In genomic region chr9:106472321-106472720, GRCm38 (mm10) we compare ENCODE assay signal across 10 mouse cellular contexts. TPM values are rescaled to one million over a fixed set of nuclear protein-coding genes. Genes with fewer than 3 reads are reported as not detected.
DNase-seq lines count a peak whose midpoint lies in the region; ATAC-seq and TF ChIP-seq lines count a peak whose summit lies in the region.
"Had no signal": no experiment of that assay in that cellular context is flagged by ENCODE, and none has a peak within 500 bp of the region (broad histone marks: within the 10 kb centered on the region; RNA-seq: fewer than 3 reads in every experiment).

No protein-coding gene starts in this region.

- H3K4me2 ChIP-seq in stomach, embryonic 16.5 days (ENCODE audit: low read depth, low read length), result no peak overlapping the region
- H3K4me2 ChIP-seq in forebrain, embryonic 12.5 days, result no peak overlapping the region
- H3K4me2 ChIP-seq: midbrain, embryonic 12.5 days had no signal

- H3K27me3 ChIP-seq in stomach, embryonic 16.5 days (ENCODE audit: control insufficient read depth, insufficient read depth, low read length), result no peaks in the 10 kb centered on the region
- peaks cover 14% of the 10 kb centered on the region; the same call in 1 of the 2 replicates for H3K27me3 ChIP-seq in forebrain, embryonic 12.5 days
- H3K27me3 ChIP-seq: Patski had no signal

- H3K9me3 ChIP-seq in stomach, embryonic 16.5 days (replicated peaks; ENCODE audit: control insufficient read depth, low read length), result no peaks in the 10 kb centered on the region
- no peaks in the 10 kb centered on the region for H3K9me3 ChIP-seq in forebrain, embryonic 12.5 days
- H3K9me3 ChIP-seq: midbrain, embryonic 12.5 days had no signal

- H3K4me1 ChIP-seq in stomach, embryonic 16.5 days (ENCODE audit: control insufficient read depth, insufficient read depth, low read length), result peaks cover 33% of the 10 kb centered on the region
- peaks cover 32% of the 10 kb centered on the region for H3K4me1 ChIP-seq in forebrain, embryonic 12.5 days

- WGBS in stomach, embryonic 16.5 days, result 59% methylated on average over 4 of the region's 4 CpGs
- 73% methylated on average over 4 of the region's 4 CpGs for WGBS in forebrain, embryonic 12.5 days

- no peak for TF ChIP-seq CTCF in layer of hippocampus, adult 2 months (conservative IDR thresholded peaks at IDR 0.05)

- peak; percentile 12 for DNase-seq in adrenal gland, postnatal 14 days
- DNase-seq in adrenal gland, postnatal 25 days, result no peak
- DNase-seq in layer of hippocampus, adult 2 months (ENCODE audit: low spot score in 2 of 2), result peak in 1 of 2 experiments; percentile 9
- no peak for DNase-seq in layer of hippocampus, adult 9-10 months (ENCODE audit: low spot score)
- peak; percentile 0 for DNase-seq in right cerebral cortex, postnatal 4 days
- no peak for DNase-seq in right cerebral cortex, adult 18-20 months

- H3K36me3 ChIP-seq in stomach, embryonic 16.5 days (ENCODE audit: control insufficient read depth, insufficient read depth, low read length), result no peaks in the 10 kb centered on the region
- no peaks in the 10 kb centered on the region for H3K36me3 ChIP-seq in forebrain, embryonic 12.5 days (replicated peaks)
- H3K36me3 ChIP-seq: midbrain, embryonic 12.5 days had no signal

- no peak overlapping the region for H3K4me3 ChIP-seq in layer of hippocampus, adult 2 months
- no peak overlapping the region for H3K4me3 ChIP-seq in stomach, embryonic 16.5 days (replicated peaks; ENCODE audit: low read length)
- no peak overlapping the region for H3K4me3 ChIP-seq in forebrain, embryonic 12.5 days (replicated peaks)
- H3K4me3 ChIP-seq: midbrain, embryonic 12.5 days had no signal

- H3K9ac ChIP-seq in stomach, embryonic 16.5 days (ENCODE audit: low read length), result 0 out of 2 replicates have a peak overlapping the region, but pooled peaks have one; percentile 24
- no peak overlapping the region for H3K9ac ChIP-seq in forebrain, embryonic 12.5 days
- H3K9ac ChIP-seq: midbrain, embryonic 12.5 days had no signal

- ATAC-seq in stomach, embryonic 16.5 days (ENCODE audit: insufficient read depth, low FRiP score), result no peak
- no peak for ATAC-seq in forebrain, embryonic 12.5 days (ENCODE audit: low FRiP score)
- ATAC-seq: Patski had no signal

- peak overlapping the region; percentile 77 for H3K27ac ChIP-seq in layer of hippocampus, adult 2 months
- peak overlapping the region; percentile 21 for H3K27ac ChIP-seq in stomach, embryonic 16.5 days (ENCODE audit: low read length)
- no peak overlapping the region for H3K27ac ChIP-seq in forebrain, embryonic 12.5 days
- H3K27ac ChIP-seq: midbrain, embryonic 12.5 days had no signal

RNA-seq across cellular contexts. Expression of gene Rrp9, which starts 3.4 kb away (rescaled TPM):
- total RNA-seq in adrenal gland, postnatal 14 days (2021), result 34.2 and 53.4 TPM in 2 replicates
- total RNA-seq in adrenal gland, postnatal 25 days (2021), result 35.9 and 41.5 TPM in 2 replicates
- total RNA-seq in layer of hippocampus, adult 2 months (2021), result 10 to 100 TPM; 35.4 to 36.6 TPM
- 40.8 and 42.6 TPM in 2 replicates for polyA plus RNA-seq in stomach, embryonic 16.5 days (2015; fragmentation: Nextera tagmentation; extraction: Ambion mirVana)
- 52.3 and 56.0 TPM in 2 replicates for polyA plus RNA-seq in forebrain, embryonic 12.5 days (2016; fragmentation: Nextera tagmentation; extraction: Ambion mirVana)

RNA-seq across cellular contexts. Expression of gene Parp3, which starts 4.4 kb away (rescaled TPM):
- total RNA-seq in adrenal gland, postnatal 14 days (2021), result 24.0 and 26.5 TPM in 2 replicates
- total RNA-seq in adrenal gland, postnatal 25 days (2021), result 37.4 and 38.7 TPM in 2 replicates
- total RNA-seq in layer of hippocampus, adult 2 months (2021), result 1 to 10 TPM; 3.0 to 3.7 TPM
- polyA plus RNA-seq in stomach, embryonic 16.5 days (2015; fragmentation: Nextera tagmentation; extraction: Ambion mirVana), result 6.2 and 6.7 TPM in 2 replicates
- 0.83 and 1.3 TPM in 2 replicates for polyA plus RNA-seq in forebrain, embryonic 12.5 days (2016; fragmentation: Nextera tagmentation; extraction: Ambion mirVana)

RNA-seq across cellular contexts. Expression of gene Gpr62, which starts 6.6 kb away (rescaled TPM):
- 0.23 TPM in 1 of 2 replicates, not detected in the other for total RNA-seq in adrenal gland, postnatal 14 days (2021)
- total RNA-seq in adrenal gland, postnatal 25 days (2021), result 0.21 TPM in 1 of 2 replicates, not detected in the other
- total RNA-seq in layer of hippocampus, adult 2 months (2021), result 10 to 100 TPM; 11.6 to 12.4 TPM
- 0.19 and 0.26 TPM in 2 replicates for polyA plus RNA-seq in stomach, embryonic 16.5 days (2015; fragmentation: Nextera tagmentation; extraction: Ambion mirVana)
- polyA plus RNA-seq in forebrain, embryonic 12.5 days (2016; fragmentation: Nextera tagmentation; extraction: Ambion mirVana), result 0.26 and 0.55 TPM in 2 replicates

RNA-seq across cellular contexts. Expression of gene Pcbp4, which starts 19.2 kb away (rescaled TPM):
- 24.3 and 32.2 TPM in 2 replicates for total RNA-seq in adrenal gland, postnatal 14 days (2021)
- total RNA-seq in adrenal gland, postnatal 25 days (2021), result 26.8 and 29.9 TPM in 2 replicates
- 100 to 1,000 TPM; 187 to 205 TPM for total RNA-seq in layer of hippocampus, adult 2 months (2021)
- 39.4 and 42.5 TPM in 2 replicates for polyA plus RNA-seq in stomach, embryonic 16.5 days (2015; fragmentation: Nextera tagmentation; extraction: Ambion mirVana)
- 299 and 311 TPM in 2 replicates for polyA plus RNA-seq in forebrain, embryonic 12.5 days (2016; fragmentation: Nextera tagmentation; extraction: Ambion mirVana)

RNA-seq across cellular contexts. Expression of gene Abhd14a, which starts 24.8 kb away (rescaled TPM):
- 17.1 and 18.4 TPM in 2 replicates for total RNA-seq in adrenal gland, postnatal 14 days (2021)
- total RNA-seq in adrenal gland, postnatal 25 days (2021), result 21.7 and 23.1 TPM in 2 replicates
- total RNA-seq in layer of hippocampus, adult 2 months (2021), result 10 to 100 TPM; 39.0 to 39.4 TPM
- polyA plus RNA-seq in stomach, embryonic 16.5 days (2015; fragmentation: Nextera tagmentation; extraction: Ambion mirVana), result 49.5 and 50.4 TPM in 2 replicates
- polyA plus RNA-seq in forebrain, embryonic 12.5 days (2016; fragmentation: Nextera tagmentation; extraction: Ambion mirVana), result 37.7 and 39.0 TPM in 2 replicates

Comparison
In these comparisons a context has a peak if more than half of its experiments do, and no peak if none do; other contexts are left out.
1. DNase-seq: peak in adrenal gland, postnatal 14 days (single experiment) and right cerebral cortex, postnatal 4 days (single experiment); none in adrenal gland, postnatal 25 days (single experiment), layer of hippocampus, adult 9-10 months (single experiment) and right cerebral cortex, adult 18-20 months (single experiment).
2. RNA of gene Gpr62, which starts 6.6 kb away (total RNA-seq): 11.6 to 12.4 TPM in layer of hippocampus, adult 2 months; 0.21 TPM in adrenal gland, postnatal 25 days and 0.23 TPM in adrenal gland, postnatal 14 days; every median in the first group is over 10 times any median in the second.